Mouse (Mus musculus) neural tube, embryonic 13.5 days (tissue): ENCODE data around the gene Tas2r144. TPM values are rescaled to one million over a fixed set of nuclear protein-coding genes. Genes with fewer than 3 reads are reported as not detected.

Source experiments
- ATAC-seq: fragments of 200-750 bp; cut with Nextera tagmentation; 2 replicates; pipeline ENCODE4 v1.8.0; 2017; ENCODE audit warnings: low read depth, mild to moderate bottlenecking, moderate TSS enrichment, moderate library complexity
- H3K27ac ChIP-seq: fragments of 300-500 bp; sonication (generic); replicated peaks from 2 replicates; pipeline ENCODE4 v1.5.1; 2015; ENCODE audit warnings: moderate library complexity, mild to moderate bottlenecking, inconsistent platforms
- H3K27me3 ChIP-seq: fragments of 300-500 bp; sonication (generic); 2 replicates; pipeline ENCODE4 v1.6.1; 2015; ENCODE audit warnings: mild to moderate bottlenecking, inconsistent platforms
- H3K36me3 ChIP-seq: fragments of 300-500 bp; sonication (generic); 2 replicates; pipeline ENCODE4 v1.6.1; 2015; ENCODE audit warnings: mild to moderate bottlenecking, inconsistent platforms
- H3K4me1 ChIP-seq: fragments of 300-500 bp; sonication (generic); replicated peaks from 2 replicates; pipeline ENCODE4 v1.6.1; 2015; ENCODE audit warnings: inconsistent platforms
- H3K4me2 ChIP-seq: fragments of 300-500 bp; sonication (generic); 2 replicates; pipeline ENCODE4 v1.6.1; 2015; ENCODE audit warnings: inconsistent platforms, mild to moderate bottlenecking, moderate library complexity
- H3K4me3 ChIP-seq: fragments of 300-500 bp; sonication (generic); 2 replicates; pipeline ENCODE4 v1.5.1; 2015; ENCODE audit warnings: mild to moderate bottlenecking, inconsistent platforms
- H3K9ac ChIP-seq: fragments of 300-500 bp; sonication (generic); 2 replicates; pipeline ENCODE4 v1.6.1; 2015; ENCODE audit warnings: moderate library complexity, mild to moderate bottlenecking, inconsistent platforms
- H3K9me3 ChIP-seq: fragments of 300-500 bp; sonication (generic); 2 replicates; pipeline ENCODE4 v1.6.1; 2016; ENCODE audit warnings: inconsistent platforms
- WGBS: fragments of 180-500 bp; shearing (Covaris S2); methylation state at CpG from one replicate; pipeline ENCODE4 v1.1.7; 2015; 5-methylcytosine and 5-hydroxymethylcytosine counted together
- polyA plus RNA-seq: library from polyadenylated mRNA; unstranded; fragments of >200 nt; fragmentation: Nextera tagmentation; extraction: Ambion mirVana; gene quantifications from 2 replicates; pipeline ENCODE4 v1.2.1, GENCODE M21; 2015

The Tas2r144 gene
- polyA plus RNA-seq, result not detected in 2 replicates

GRCm38 (mm10) chr6:42215028-42215427 is at the start of gene Tas2r144:
Tas2r144 (plus strand) TSS chr6:42215328.
- ATAC-seq, result no peak
- Histone ChIP-seq H3K4me2 (no peak within 1 kb of the TSS), H3K4me3 (no peak within 1 kb of the TSS), H3K9me3 (no peaks in the 10 kb centered on the region), H3K27ac (no peak within 1 kb of the TSS), H3K36me3 (no peaks in the 10 kb centered on the region), H3K27me3 (no peaks in the 10 kb centered on the region), H3K9ac (no peak within 1 kb of the TSS), H3K4me1 (no peaks in the 10 kb centered on the region)
- WGBS, result 89% methylated on average over 2 of the region's 2 CpGs

GRCm38 (mm10) chr6:42182462-42182861 is 32.7 kb upstream of the Tas2r144 start:
- no peak overlapping the region for H3K4me3 ChIP-seq
- no peak overlapping the region for H3K27ac ChIP-seq
- WGBS, result 64% methylated on average over 1 of the region's 1 CpGs
- no peaks in the 10 kb centered on the region for H3K9me3 ChIP-seq
- ATAC-seq, result no peak
- H3K4me2 ChIP-seq, result no peak overlapping the region
- H3K9ac ChIP-seq, result no peak overlapping the region
- no peaks in the 10 kb centered on the region for H3K36me3 ChIP-seq
- H3K27me3 ChIP-seq, result no peaks in the 10 kb centered on the region
- H3K4me1 ChIP-seq, result no peaks in the 10 kb centered on the region

DNA sequence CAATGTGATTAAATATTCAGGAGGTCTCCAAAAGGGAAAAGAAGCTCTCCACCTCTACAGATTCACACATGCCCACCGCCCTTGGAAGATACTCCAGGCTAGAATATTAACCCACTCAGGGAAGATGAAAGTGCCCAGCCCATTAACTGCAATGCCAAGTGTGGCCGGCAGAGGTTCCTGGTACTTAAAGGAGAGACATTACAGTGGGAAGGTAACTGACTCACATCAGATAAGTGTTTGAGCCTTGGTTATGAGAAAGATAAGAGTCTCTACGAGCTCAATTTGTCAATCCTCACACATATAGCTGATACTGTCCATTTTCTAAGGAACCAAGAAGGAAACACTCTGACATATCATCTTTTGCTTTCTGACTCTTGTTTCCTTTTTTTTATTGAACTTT is 28.9 kb upstream of the Tas2r144 start:
- no peak for ATAC-seq

GRCm38 (mm10) chr6:42197710-42198109 is 17.4 kb upstream of the Tas2r144 start:
- Histone ChIP-seq H3K9me3 (no peaks in the 10 kb centered on the region), H3K27ac (no peak overlapping the region), H3K36me3 (no peaks in the 10 kb centered on the region), H3K27me3 (no peaks in the 10 kb centered on the region), H3K4me3 (no peak overlapping the region), H3K9ac (no peak overlapping the region), H3K4me1 (no peaks in the 10 kb centered on the region), H3K4me2 (no peak overlapping the region)
- 47% methylated on average over 3 of the region's 3 CpGs for WGBS
- ATAC-seq, result no peak

More for the DNA sequence above, 28.9 kb upstream of the Tas2r144 start:
- H3K4me2 ChIP-seq, result no peak overlapping the region
- H3K27ac ChIP-seq, result no peak overlapping the region
- H3K27me3 ChIP-seq, result no peaks in the 10 kb centered on the region
- WGBS, result 63% methylated on average over 3 of the region's 3 CpGs
- H3K9me3 ChIP-seq, result no peaks in the 10 kb centered on the region
- H3K4me3 ChIP-seq, result no peak overlapping the region
- no peaks in the 10 kb centered on the region for H3K36me3 ChIP-seq
- no peaks in the 10 kb centered on the region for H3K4me1 ChIP-seq
- H3K9ac ChIP-seq, result no peak overlapping the region

DNA sequence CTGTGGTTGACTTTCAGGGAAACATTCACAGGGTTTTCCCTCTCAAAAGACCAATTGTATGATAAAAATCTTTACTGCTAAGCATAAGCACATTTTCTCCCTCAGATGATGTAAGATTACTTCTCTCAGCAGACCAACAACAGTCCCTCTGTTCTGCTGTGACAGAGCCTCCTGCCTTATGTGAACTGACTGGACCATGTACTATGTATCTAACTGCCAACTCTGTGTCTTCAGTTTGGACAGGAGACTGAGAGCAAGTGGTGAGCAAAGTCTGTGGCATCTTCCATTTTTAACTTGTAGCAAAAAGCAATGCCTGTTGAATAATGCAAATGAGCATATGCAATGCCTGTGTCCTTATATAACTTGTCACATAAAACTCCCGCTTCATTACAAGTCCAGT is 15.6 kb upstream of the Tas2r144 start:
- Histone ChIP-seq H3K9me3 (no peaks in the 10 kb centered on the region), H3K4me1 (no peaks in the 10 kb centered on the region), H3K36me3 (no peaks in the 10 kb centered on the region), H3K27me3 (no peaks in the 10 kb centered on the region), H3K4me2 (no peak overlapping the region), H3K4me3 (no peak overlapping the region), H3K27ac (no peak overlapping the region), H3K9ac (no peak overlapping the region)
- no peak for ATAC-seq
- WGBS, result 88% methylated on average over 1 of the region's 1 CpGs

DNA sequence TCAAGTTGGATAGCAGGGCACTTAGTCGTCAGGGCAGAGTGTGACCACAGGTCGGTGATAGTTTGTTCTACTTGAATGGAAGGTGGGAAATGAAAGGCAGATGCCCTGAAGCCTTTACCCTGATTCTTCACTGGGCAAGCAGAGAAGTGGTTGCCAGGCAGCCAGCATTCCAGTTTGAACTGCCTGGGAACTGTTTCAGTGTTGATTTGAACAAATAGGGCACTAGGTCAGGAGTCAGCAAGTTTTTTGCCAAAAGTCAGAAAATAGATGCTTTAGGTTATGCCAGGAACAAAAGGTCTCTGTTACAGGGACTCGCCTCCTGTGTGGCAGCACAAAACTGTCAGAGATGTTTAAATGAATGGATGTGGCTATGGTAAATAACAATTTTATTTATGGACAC is 7.2 kb downstream of the Tas2r144 start:
- no peak overlapping the region for H3K4me2 ChIP-seq
- H3K9ac ChIP-seq, result no peak overlapping the region
- no peaks in the 10 kb centered on the region for H3K4me1 ChIP-seq
- H3K9me3 ChIP-seq, result no peaks in the 10 kb centered on the region
- peak; percentile 72; the same call in 1 of the 2 replicates for ATAC-seq
- no peak overlapping the region for H3K4me3 ChIP-seq
- H3K36me3 ChIP-seq, result no peaks in the 10 kb centered on the region
- 59% methylated on average over 3 of the region's 3 CpGs for WGBS
- H3K27ac ChIP-seq, result no peak overlapping the region
- no peaks in the 10 kb centered on the region for H3K27me3 ChIP-seq

DNA sequence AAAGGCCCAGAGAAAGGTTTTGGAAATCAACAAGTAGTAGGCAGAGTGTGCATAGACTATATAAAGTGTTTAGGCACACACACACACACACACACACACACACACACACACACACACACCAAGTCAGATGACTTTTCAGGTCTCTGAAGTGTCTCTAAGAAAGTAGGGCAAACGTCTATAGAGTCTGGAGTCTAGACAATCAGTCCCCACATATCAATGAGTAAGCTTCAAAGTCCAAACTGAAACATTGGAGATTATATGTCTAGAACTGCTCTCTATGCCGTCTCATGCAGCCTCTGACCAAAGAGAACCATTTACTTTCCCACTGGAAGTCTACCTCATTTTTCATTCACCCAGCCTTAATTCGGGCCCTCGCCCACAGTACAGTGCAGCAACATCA is 9.9 kb downstream of the Tas2r144 start:
- Histone ChIP-seq H3K4me2 (no peak overlapping the region), H3K9ac (no peak overlapping the region), H3K36me3 (no peaks in the 10 kb centered on the region), H3K9me3 (no peaks in the 10 kb centered on the region), H3K27me3 (no peaks in the 10 kb centered on the region), H3K27ac (no peak overlapping the region), H3K4me1 (no peaks in the 10 kb centered on the region), H3K4me3 (no peak overlapping the region)
- 77% methylated on average over 4 of the region's 4 CpGs for WGBS
- no peak for ATAC-seq

GRCm38 (mm10) chr6:42227240-42228101 is 12.3 kb downstream of the Tas2r144 start:
- no peak for ATAC-seq
- WGBS, result 34% methylated on average over 17 of the region's 17 CpGs

DNA sequence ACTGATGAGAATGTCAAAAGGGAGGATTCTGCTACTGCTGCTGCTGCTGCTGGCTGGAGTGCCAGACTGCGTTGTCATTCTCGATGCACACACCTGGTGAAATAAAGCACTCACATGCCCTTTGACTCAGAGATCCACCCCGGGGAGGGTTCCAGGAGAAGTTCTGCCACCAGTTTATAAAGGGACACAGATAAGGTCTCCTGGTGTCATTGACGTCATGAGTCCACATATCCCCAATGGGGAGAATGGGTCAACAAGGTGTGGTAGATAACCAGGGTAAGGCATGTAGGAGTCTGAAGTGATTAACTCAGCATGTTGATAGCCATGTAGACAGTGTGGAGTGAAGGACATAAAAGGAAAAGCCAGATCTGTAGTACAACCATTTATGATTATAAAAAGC is 14.5 kb downstream of the Tas2r144 start:
- H3K27ac ChIP-seq, result no peak overlapping the region
- no peaks in the 10 kb centered on the region for H3K4me1 ChIP-seq
- no peak overlapping the region for H3K9ac ChIP-seq
- no peaks in the 10 kb centered on the region for H3K27me3 ChIP-seq
- no peak overlapping the region for H3K4me3 ChIP-seq
- no peaks in the 10 kb centered on the region for H3K9me3 ChIP-seq
- H3K4me2 ChIP-seq, result no peak overlapping the region
- 81% methylated on average over 4 of the region's 4 CpGs for WGBS
- ATAC-seq, result no peak
- no peaks in the 10 kb centered on the region for H3K36me3 ChIP-seq

More at GRCm38 (mm10) chr6:42227240-42228101, 12.3 kb downstream of the Tas2r144 start:
- Histone ChIP-seq H3K36me3 (no peaks in the 10 kb centered on the region), H3K4me1 (no peaks in the 10 kb centered on the region), H3K27ac (no peak overlapping the region), H3K4me3 (no peak overlapping the region), H3K9ac (no peak overlapping the region), H3K4me2 (no peak overlapping the region), H3K9me3 (no peaks in the 10 kb centered on the region), H3K27me3 (no peaks in the 10 kb centered on the region)

- no peaks in the 10 kb centered on the region for H3K27me3 ChIP-seq
- no peak overlapping the region for H3K27ac ChIP-seq
- no peak overlapping the region for H3K9ac ChIP-seq
- 90% methylated on average over 3 of the region's 3 CpGs for WGBS
- H3K36me3 ChIP-seq, result no peaks in the 10 kb centered on the region
- no peaks in the 10 kb centered on the region for H3K9me3 ChIP-seq
- H3K4me3 ChIP-seq, result no peak overlapping the region
- ATAC-seq, result no peak
- no peaks in the 10 kb centered on the region for H3K4me1 ChIP-seq
- no peak overlapping the region for H3K4me2 ChIP-seq
These were observed 16.1 kb downstream of the Tas2r144 start for GRCm38 (mm10) chr6:42231191-42231590.

DNA sequence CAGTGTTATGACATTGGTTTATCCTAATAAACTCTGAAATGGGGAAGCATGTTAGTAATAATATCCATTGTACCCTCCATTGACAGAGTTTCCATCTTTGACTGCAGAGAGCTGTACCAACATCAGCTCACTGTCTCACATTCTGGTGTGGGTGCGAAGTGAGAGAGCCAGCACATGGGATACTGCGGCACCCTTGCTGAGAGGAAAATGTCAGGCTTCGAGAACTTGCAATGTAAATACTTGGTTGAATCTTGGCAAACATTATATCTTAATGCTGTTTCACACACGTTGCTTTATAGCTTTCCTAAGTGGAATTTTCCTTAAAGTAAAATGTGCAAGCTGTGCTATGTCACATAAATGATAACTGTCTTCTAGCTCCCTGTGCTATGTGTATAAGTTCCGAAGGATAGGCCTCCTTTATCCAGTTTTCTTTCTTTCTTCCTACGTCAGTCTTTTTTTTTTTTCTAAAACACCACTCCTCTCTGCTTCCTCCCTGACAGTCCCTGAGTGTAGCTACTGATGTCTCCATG is 22.2 kb downstream of the Tas2r144 start:
- H3K4me1 ChIP-seq, result no peaks in the 10 kb centered on the region
- ATAC-seq, result no peak
- no peak overlapping the region for H3K9ac ChIP-seq
- H3K4me3 ChIP-seq, result no peak overlapping the region
- no peaks in the 10 kb centered on the region for H3K9me3 ChIP-seq
- no peak overlapping the region for H3K4me2 ChIP-seq
- H3K36me3 ChIP-seq, result no peaks in the 10 kb centered on the region
- no peaks in the 10 kb centered on the region for H3K27me3 ChIP-seq
- WGBS, result 78% methylated on average over 6 of the region's 6 CpGs
- H3K27ac ChIP-seq, result no peak overlapping the region

GRCm38 (mm10) chr6:42241311-42242045 is 26.4 kb downstream of the Tas2r144 start:
- Histone ChIP-seq H3K27ac (no peak overlapping the region), H3K36me3 (no peaks in the 10 kb centered on the region), H3K4me3 (no peak overlapping the region), H3K9ac (no peak overlapping the region), H3K9me3 (no peaks in the 10 kb centered on the region), H3K4me2 (no peak overlapping the region), H3K27me3 (peaks cover 5% of the 10 kb centered on the region; the same call in 1 of the 2 replicates), H3K4me1 (peaks cover 7% of the 10 kb centered on the region)
- WGBS, result 82% methylated on average over 6 of the region's 6 CpGs
- no peak for ATAC-seq
